Mouse (Mus musculus): ENCODE data around the gene Ccdc184.

GRCm38 (mm10) chr15:98162561-98162960 is 4.4 kb upstream of the Ccdc184 start:
- TF ChIP-seq TAL1 (IDR thresholded peaks at IDR 0.05; ENCODE audit: low read length) (no peak), GATA1 (IDR thresholded peaks at IDR 0.05; ENCODE audit: low read length) (no peak)
